Mouse (Mus musculus) urinary bladder, postnatal 10 days (tissue): Measurements from ENCODE around the gene Etv1.

ENCODE experiments used
- DNase-seq: peaks from one replicate; pipeline ENCODE4 v3.0.0; 2022; ENCODE audit warnings: low spot score

Etv1 gene

DNA sequence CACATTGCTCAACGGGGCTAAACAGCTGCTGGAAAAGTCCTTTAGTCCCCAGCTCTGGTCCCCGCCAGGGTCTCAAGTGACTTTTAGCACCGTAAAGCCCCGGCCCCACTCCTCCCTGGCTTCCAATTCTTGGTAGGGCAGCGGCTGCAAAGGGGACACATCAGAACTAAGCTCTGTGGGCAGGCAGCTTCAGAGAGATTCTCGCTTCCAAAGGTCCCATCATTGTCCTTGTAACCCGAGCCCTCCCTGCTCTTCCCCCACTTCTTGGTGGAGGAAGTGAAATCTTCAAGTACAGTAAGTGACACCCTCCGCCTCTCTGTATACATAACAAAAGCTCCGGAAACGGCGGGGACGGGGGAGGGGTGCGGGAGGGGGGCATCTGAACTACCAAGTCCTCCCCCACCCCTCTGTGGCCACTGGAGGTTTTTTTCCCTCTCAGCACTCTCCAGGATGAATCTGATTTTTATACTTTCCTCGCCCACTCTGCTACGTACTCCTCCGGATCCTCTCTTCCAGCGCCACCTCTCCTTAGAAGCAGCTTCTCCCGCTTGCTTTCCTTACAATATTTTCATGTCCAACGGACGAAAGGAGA, at the start of gene Etv1:
Gene Etv1 (plus strand): TSS at position 195 of the 592 bp plus-strand sequence.
- DNase-seq, result no peak

- no peak for DNase-seq
Measured at GRCm38 (mm10) chr12:38729661-38730060, 49.5 kb upstream of the Etv1 start.

DNA sequence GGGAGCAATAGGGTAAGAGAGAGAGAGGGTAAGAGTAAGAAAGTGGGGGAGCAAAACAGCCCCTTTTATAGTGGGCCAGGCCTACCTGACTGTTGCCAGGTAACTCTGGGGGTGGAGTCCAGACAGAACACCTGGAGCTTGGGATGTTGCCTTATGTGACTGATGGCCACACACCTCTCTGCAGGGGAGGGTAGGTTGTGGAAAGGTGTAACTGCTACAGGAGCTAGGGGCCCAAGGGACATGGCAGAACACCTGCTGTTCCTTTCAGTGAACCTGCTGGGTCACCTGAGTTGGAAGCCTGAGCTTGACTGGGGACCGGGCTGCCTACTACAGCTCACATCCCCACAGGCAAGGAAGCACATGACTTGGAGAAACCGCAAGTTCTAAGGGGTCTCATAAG, 48.4 kb upstream of the Etv1 start:
- DNase-seq, result no peak

DNA sequence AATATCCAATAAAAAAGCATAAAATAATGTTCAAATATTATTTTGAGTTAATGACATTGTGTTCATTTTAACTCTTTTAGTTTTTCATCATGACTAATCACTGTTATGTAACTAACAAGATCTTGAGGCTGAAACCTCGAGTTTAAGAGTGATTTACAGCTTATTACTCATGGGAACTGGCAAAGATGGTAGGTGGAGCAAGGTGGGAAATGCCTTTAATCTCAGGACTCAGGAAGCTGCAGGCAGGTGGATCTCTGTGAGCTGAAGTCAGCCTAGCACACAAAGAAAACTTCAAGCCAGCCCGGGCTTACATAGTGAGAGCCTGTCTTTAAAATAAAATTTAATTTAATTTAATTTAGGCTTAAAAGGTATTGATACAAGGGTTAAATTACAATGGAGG, 19.9 kb upstream of the Etv1 start:
- DNase-seq, result no peak

- no peak for DNase-seq
Measured at GRCm38 (mm10) chr12:38777316-38777715, 1.9 kb upstream of the Etv1 start.

GRCm38 (mm10) chr12:38777957-38778298, 1.3 kb upstream of the Etv1 start:
- no peak for DNase-seq

DNA sequence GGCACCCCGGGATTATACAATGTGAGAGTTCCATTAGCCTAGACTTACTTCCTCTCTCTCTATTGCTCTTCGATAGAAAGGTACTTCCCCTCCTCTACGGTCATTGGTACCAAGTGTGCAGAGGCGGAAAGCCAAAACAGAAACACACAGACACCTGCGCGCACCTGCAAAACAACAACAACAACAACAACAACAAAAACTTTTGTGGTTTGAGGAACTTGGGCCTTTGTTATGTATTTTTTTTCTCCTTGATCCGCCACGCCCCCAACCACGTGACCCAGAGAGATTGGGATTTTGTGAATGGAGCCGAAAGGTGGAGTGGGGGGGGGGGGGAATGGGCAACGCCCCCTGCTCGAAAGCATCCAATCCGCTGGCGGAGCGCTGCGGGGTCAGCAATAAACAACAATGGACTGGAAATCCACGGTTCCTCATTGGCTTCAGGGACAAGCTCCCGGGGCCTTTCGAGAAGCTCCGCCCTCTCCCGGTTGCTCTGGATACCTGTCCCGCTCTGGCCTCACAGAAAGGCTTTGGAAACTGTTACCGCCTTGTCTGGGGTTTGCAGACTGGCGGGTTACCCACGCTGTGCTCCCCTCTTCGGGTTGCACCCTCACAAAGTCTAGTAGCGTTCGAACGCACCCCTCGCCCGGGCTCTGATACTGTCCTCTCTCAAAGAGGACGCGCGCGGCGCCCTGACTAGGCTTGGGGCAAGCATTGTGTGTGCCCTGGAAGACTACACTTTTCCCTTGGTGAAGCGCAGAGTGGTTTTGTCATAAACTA, 693 bp upstream of the Etv1 start:
- DNase-seq, result peak; percentile 14

GRCm38 (mm10) chr12:38780006-38780954, 1.1 kb downstream of the Etv1 start:
- DNase-seq, result no peak

DNA sequence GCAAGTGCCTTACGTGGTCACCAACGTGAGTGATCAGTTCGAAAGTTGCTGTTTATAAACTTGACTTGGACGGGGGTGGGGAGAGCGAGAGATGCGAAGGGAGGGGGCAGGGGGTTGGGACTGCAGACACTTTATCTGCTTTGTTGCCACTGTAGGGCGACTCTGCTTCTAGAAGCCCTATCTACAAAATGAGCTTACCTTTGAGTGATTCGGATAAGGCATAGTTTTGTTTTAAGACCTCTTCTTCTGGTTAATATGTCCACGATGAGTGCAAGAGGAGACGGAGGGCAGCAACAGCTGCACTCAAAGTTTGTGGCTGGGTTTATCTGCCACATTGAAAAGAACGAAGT, 1.8 kb downstream of the Etv1 start:
- DNase-seq, result no peak

DNA sequence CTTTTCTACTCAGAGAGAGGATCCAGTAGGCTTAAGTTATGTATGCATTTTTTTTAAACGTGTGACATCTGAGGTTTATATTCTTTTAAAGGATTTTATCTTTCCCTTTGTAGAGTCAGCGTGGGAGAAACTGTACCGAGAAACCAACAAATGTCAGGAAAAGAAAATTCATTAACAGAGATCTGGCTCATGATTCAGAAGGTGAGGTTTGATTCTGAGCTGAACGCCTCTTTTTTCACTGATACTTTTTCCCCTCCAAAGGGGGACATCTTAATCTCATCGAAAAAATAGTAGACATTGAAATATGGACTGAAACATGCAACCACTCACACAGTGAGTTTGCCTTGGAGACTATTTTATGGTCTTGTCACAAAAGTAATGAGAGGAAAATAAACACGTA, 2.5 kb downstream of the Etv1 start:
- DNase-seq, result no peak

DNA sequence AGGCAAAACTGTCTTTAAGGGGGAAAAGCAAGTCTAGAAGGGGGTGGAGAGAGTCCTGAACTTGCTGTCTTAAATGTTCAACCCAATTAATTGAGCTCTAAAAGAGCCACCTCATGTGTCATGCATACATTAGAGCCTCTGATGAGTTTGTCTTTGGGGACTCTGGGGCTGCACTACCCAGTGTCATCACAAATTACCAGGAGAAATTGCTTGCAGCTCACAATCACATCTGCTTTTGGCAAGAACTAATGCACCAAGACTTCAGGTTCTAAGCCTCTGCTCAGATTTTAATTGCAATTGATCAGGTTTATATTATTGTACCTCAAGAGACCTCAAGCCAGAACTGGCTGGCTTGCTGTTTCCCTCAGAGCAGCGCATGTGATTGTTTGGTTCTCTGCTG, 4.1 kb downstream of the Etv1 start:
- no peak for DNase-seq

GRCm38 (mm10) chr12:38784221-38784620, 5.0 kb downstream of the Etv1 start:
- no peak for DNase-seq

GRCm38 (mm10) chr12:38786571-38786970, 7.4 kb downstream of the Etv1 start:
- no peak for DNase-seq

- DNase-seq, result no peak
Measured at GRCm38 (mm10) chr12:38787704-38788103, 8.5 kb downstream of the Etv1 start.

- DNase-seq, result no peak
Measured at GRCm38 (mm10) chr12:38788621-38789020, 9.4 kb downstream of the Etv1 start.

DNA sequence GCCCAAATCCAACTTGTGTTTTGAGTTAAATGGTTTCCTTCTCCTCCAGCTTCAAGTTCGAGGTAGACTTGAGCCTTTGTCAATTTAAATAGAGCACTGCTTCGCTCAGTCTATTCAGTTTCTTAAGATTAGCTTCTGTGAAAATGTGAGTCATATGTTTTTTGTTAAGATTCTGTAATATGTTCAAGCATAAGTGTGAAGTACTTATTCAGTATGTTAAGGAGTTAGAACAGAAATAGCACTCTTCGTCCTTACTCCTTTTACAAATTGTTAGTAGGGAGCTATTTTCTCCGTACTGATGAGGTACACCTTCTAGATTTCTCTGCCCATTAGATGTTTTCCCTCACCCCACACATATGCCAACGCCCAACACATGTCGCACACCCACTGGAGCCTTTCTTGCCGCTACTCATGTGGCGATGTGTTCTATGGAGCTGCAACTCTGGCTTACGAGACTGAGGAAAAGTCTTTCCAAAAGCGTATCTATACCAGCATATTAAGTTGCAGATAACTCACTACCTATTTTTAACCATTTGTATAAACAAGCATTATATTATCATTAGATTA, 10.7 kb downstream of the Etv1 start:
- no peak for DNase-seq

DNA sequence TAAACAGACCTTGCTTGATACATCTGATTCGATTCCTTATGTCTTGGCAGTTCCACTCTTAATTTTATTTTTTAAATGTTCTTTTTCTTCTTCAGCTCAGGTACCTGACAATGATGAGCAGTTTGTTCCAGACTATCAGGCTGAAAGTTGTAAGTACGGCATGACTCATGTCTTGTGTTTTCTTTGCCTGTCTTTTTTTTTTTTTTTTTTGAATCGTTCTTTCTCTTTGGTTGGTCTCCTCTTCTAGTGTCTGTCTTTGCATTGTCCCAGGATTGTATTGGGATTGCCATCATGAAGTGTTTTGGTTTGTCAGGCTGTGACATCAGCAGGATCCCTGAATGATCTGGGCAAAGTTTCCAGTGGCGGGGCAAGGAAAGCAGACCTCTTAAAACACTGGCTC, 13.9 kb downstream of the Etv1 start:
- no peak for DNase-seq

DNA sequence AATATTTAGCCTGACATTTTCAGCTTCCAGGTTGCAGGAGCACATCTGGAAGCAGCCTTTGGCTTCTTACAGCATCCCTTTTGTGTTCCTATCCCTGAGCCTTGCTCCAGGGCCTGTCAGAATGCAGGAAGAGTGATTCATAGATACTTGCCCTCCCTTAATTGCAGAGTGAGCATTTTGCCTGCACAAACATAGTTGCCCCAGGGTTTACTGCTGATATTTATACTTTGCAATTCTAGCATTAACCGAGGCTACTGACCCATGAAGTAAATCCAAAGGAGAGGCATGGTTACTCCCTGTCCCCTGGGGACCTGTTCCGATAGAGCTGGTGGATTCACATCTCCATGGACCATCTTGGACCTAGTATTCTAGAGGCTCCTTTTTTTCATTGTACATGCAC, 14.5 kb downstream of the Etv1 start:
- DNase-seq, result no peak

GRCm38 (mm10) chr12:38807031-38807430, 27.9 kb downstream of the Etv1 start:
- DNase-seq, result no peak

DNA sequence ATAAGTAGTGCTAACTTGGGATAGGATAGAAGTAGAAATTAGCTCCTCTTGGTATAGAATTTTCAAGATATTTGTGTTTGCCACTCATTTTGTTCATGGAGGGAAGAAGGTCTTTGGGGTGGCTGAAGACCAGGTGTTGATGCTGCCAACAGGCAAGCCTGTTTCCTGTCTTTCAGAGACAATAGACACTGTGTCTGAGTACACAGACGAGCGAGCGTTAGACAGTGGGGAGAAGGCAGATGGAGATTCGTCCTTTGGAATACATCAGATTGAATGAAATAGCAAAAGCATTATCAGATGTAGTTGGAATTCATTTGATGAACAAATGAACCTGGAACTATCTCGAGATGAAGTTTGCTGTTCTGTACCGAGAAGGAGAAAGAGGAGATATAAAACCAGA, 33.2 kb downstream of the Etv1 start:
- DNase-seq, result no peak

GRCm38 (mm10) chr12:38814010-38814786, 35.0 kb downstream of the Etv1 start:
- no peak for DNase-seq

DNA sequence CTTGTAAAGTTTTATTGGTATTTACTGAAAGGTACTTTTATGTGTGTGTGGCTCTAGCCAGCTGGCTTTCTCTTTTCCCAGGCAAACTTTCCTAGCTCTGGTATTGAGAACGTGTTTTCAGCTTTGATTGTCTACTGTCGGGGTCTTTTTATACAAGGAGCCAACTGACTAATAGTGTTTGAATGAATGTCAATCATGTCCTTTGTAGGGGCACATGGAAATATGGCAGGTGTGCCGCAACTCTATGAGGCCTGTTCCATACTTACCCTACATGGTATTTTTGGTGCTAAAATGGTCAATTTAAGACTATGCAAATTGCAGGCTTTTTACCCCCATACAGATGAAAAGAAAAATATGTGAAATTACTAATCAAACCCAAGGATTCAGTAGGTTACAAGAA, 37.1 kb downstream of the Etv1 start:
- DNase-seq, result no peak
